Mouse (Mus musculus): ENCODE results near the gene Lrrc45. TPM values are rescaled to one million over a fixed set of nuclear protein-coding genes. Genes with fewer than 3 reads are reported as not detected.

Lrrc45 gene
- total RNA-seq, 1 experiment = 30.3 TPM

- in situ Hi-C loops (cut with MboI; ENCODE audit: low sequenced_read_pairs in 2 of 2, unreplicated experiment in 2 of 2) = no loop called here
- Histone ChIP-seq H3K36me3 (ENCODE audit: control insufficient read depth, insufficient read depth, low read length, poor library complexity, severe bottlenecking) (peaks cover 55% of the 10 kb centered on the region), H3K27ac (ENCODE audit: insufficient read depth, low read depth, low read length, poor library complexity, severe bottlenecking) (no peak overlapping the region), H3K4me3 (ENCODE audit: insufficient read depth in 1 of 2, low read depth in 1 of 2, low read length in 2 of 2, poor library complexity in 1 of 2, severe bottlenecking in 1 of 2) (no peak overlapping the region), H3K4me1 (ENCODE audit: control insufficient read depth in 2 of 2, insufficient read depth in 2 of 2, low read length in 2 of 2, poor library complexity in 1 of 2) (peaks cover 0 to 7% of the 10 kb centered on the region in 2 experiments; a peak in 1 of 4 replicates), H3K9me3 (ENCODE audit: control insufficient read depth, insufficient read depth, low read depth, low read length) (no peaks in the 10 kb centered on the region), H3K9ac (ENCODE audit: insufficient read depth, low read depth, low read length, poor library complexity, severe bottlenecking) (no peak overlapping the region)
- DNase-seq (ENCODE audit: low read depth, low spot score) = no peak
- TF ChIP-seq ZNF384 (IDR thresholded peaks at IDR 0.05; ENCODE audit: low read depth, low read length) = no peak
- no peak for TF ChIP-seq ZC3H11A (IDR thresholded peaks at IDR 0.05; ENCODE audit: borderline replicate concordance, low read depth, low read length)
- no peak for TF ChIP-seq HCFC1 (IDR thresholded peaks at IDR 0.05; ENCODE audit: borderline replicate concordance, insufficient read depth, low read length)
- no peak for TF ChIP-seq CHD2 (IDR thresholded peaks at IDR 0.05; ENCODE audit: low read depth, low read length)
- TF ChIP-seq MAFK (IDR thresholded peaks at IDR 0.05; ENCODE audit: insufficient read depth, low read depth, low read length) = no peak
Measured at GRCm38 (mm10) chr11:120683536-120683935, 30.2 kb upstream of the Lrrc45 start.

- TF ChIP-seq CHD2 (IDR thresholded peaks at IDR 0.05; ENCODE audit: low read depth, low read length) (no peak), ZNF384 (IDR thresholded peaks at IDR 0.05; ENCODE audit: low read depth, low read length) (no peak), ZC3H11A (IDR thresholded peaks at IDR 0.05; ENCODE audit: borderline replicate concordance, low read depth, low read length) (no peak), MAFK (IDR thresholded peaks at IDR 0.05; ENCODE audit: insufficient read depth, low read depth, low read length) (no peak), HCFC1 (IDR thresholded peaks at IDR 0.05; ENCODE audit: borderline replicate concordance, insufficient read depth, low read length) (no peak)
- Histone ChIP-seq H3K9ac (ENCODE audit: insufficient read depth, low read depth, low read length, poor library complexity, severe bottlenecking) (no peak overlapping the region), H3K36me3 (ENCODE audit: control insufficient read depth, insufficient read depth, low read length, poor library complexity, severe bottlenecking) (peaks cover 55% of the 10 kb centered on the region), H3K9me3 (ENCODE audit: control insufficient read depth, insufficient read depth, low read depth, low read length) (no peaks in the 10 kb centered on the region), H3K4me3 (ENCODE audit: insufficient read depth in 1 of 2, low read depth in 1 of 2, low read length in 2 of 2, poor library complexity in 1 of 2, severe bottlenecking in 1 of 2) (no peak overlapping the region), H3K27ac (ENCODE audit: insufficient read depth, low read depth, low read length, poor library complexity, severe bottlenecking) (no peak overlapping the region), H3K4me1 (ENCODE audit: control insufficient read depth in 2 of 2, insufficient read depth in 2 of 2, low read length in 2 of 2, poor library complexity in 1 of 2) (peaks cover 0 to 7% of the 10 kb centered on the region in 2 experiments; a peak in 1 of 4 replicates)
- DNase-seq (ENCODE audit: low read depth, low spot score) = no peak
- in situ Hi-C loops (cut with MboI; ENCODE audit: low sequenced_read_pairs in 2 of 2, unreplicated experiment in 2 of 2) = no loop called here
Measured at GRCm38 (mm10) chr11:120684086-120684485, 29.6 kb upstream of the Lrrc45 start.

DNA sequence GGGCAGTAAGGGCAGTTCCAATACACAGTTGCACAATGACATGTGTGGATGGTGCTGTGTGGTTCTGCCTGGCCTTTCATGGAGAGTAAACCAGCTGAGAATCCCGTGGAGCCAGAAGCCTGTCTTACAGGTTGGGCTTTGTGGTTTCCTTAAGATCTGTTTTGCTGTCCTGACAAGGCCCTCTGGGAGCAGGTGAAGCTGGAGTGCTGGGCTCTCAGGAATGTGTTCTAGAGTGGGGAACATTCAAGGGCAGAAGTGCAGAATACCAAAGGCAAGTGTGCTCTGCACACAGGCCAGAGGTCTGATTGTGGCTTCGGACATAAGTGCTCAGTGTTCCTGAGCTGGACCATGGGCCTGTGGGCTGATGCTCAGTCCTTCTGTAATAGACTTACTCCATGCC is 29.1 kb upstream of the Lrrc45 start:
- Histone ChIP-seq H3K27ac (ENCODE audit: insufficient read depth, low read depth, low read length, poor library complexity, severe bottlenecking) (no peak overlapping the region), H3K36me3 (ENCODE audit: control insufficient read depth, insufficient read depth, low read length, poor library complexity, severe bottlenecking) (peaks cover 56% of the 10 kb centered on the region), H3K4me3 (ENCODE audit: insufficient read depth in 1 of 2, low read depth in 1 of 2, low read length in 2 of 2, poor library complexity in 1 of 2, severe bottlenecking in 1 of 2) (no peak overlapping the region), H3K4me1 (ENCODE audit: control insufficient read depth in 2 of 2, insufficient read depth in 2 of 2, low read length in 2 of 2, poor library complexity in 1 of 2) (peaks cover 0 to 7% of the 10 kb centered on the region in 2 experiments; a peak in 1 of 4 replicates), H3K9ac (ENCODE audit: insufficient read depth, low read depth, low read length, poor library complexity, severe bottlenecking) (no peak overlapping the region), H3K9me3 (ENCODE audit: control insufficient read depth, insufficient read depth, low read depth, low read length) (no peaks in the 10 kb centered on the region)
- TF ChIP-seq CHD2 (IDR thresholded peaks at IDR 0.05; ENCODE audit: low read depth, low read length) (no peak), MAFK (IDR thresholded peaks at IDR 0.05; ENCODE audit: insufficient read depth, low read depth, low read length) (no peak), ZNF384 (IDR thresholded peaks at IDR 0.05; ENCODE audit: low read depth, low read length) (no peak), ZC3H11A (IDR thresholded peaks at IDR 0.05; ENCODE audit: borderline replicate concordance, low read depth, low read length) (no peak)
- in situ Hi-C loops (cut with MboI; ENCODE audit: low sequenced_read_pairs in 2 of 2, unreplicated experiment in 2 of 2) = no loop called here
- no peak for DNase-seq (ENCODE audit: low read depth, low spot score)

DNA sequence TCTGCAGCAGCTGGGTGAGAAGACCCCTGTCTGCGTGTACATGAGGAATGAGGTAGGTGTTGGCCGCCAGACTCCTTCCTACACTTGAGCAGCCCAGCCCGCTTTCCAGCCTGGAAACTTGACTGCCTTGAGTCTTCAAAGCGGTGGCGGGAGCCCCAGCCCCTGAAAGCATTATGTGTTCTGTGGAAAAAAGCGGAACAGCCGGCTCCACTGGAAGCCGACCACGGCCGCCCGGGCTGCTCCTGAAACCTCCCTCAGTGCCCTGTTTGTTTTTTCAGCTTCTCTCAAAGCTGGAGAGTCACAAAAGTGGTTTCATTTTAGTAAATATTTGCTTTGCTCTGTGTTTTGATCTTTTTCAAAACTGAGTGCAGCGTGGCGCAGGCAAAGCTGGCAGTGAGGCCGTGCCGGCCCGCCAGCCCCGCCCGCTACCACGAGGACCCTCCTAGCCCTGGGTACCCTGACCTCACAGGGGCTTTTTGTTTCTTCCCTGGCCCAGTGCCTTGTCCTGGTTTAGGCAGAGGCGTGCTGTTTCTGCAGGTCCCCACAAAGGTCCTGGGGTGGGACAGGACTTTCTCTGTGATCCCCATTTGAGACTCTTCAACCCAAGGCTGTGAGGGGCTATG is 27.0 kb upstream of the Lrrc45 start:
- Histone ChIP-seq H3K4me1 (ENCODE audit: control insufficient read depth in 2 of 2, insufficient read depth in 2 of 2, low read length in 2 of 2, poor library complexity in 1 of 2) (peaks cover 0 to 7% of the 10 kb centered on the region in 2 experiments; a peak in 1 of 4 replicates), H3K9me3 (ENCODE audit: control insufficient read depth, insufficient read depth, low read depth, low read length) (no peaks in the 10 kb centered on the region), H3K4me3 (ENCODE audit: insufficient read depth in 1 of 2, low read depth in 1 of 2, low read length in 2 of 2, poor library complexity in 1 of 2, severe bottlenecking in 1 of 2) (no peak overlapping the region), H3K36me3 (ENCODE audit: control insufficient read depth, insufficient read depth, low read length, poor library complexity, severe bottlenecking) (peaks cover 44% of the 10 kb centered on the region), H3K9ac (ENCODE audit: insufficient read depth, low read depth, low read length, poor library complexity, severe bottlenecking) (no peak overlapping the region), H3K27ac (ENCODE audit: insufficient read depth, low read depth, low read length, poor library complexity, severe bottlenecking) (no peak overlapping the region)
- TF ChIP-seq CHD2 (IDR thresholded peaks at IDR 0.05; ENCODE audit: low read depth, low read length) (no peak), HCFC1 (IDR thresholded peaks at IDR 0.05; ENCODE audit: borderline replicate concordance, insufficient read depth, low read length) (no peak), ZC3H11A (IDR thresholded peaks at IDR 0.05; ENCODE audit: borderline replicate concordance, low read depth, low read length) (no peak)
- DNase-seq (ENCODE audit: low read depth, low spot score) = no peak
- in situ Hi-C loops (cut with MboI; ENCODE audit: low sequenced_read_pairs in 2 of 2, unreplicated experiment in 2 of 2) = no loop called here
